Mouse (Mus musculus): Measurements from ENCODE around the gene Mrpl18.
A peak's percentile ranks its signal among the peaks of the same experiment; 100 is the strongest.
"Not testable (repeated sequence)": the region's sequence is repeated elsewhere in the genome, so short reads cannot be mapped to it uniquely, and the experiment has no call there.

Gene Mrpl18

GRCm38 (mm10) chr17:12909361-12910280 is 6.5 kb downstream of the Mrpl18 start, which contains the start of gene Pnldc1:
Pnldc1 (minus strand) TSS chr17:12910230.
- no peak for DNase-seq (ENCODE audit: low read depth, low spot score)

GRCm38 (mm10) chr17:12906436-12906835 is 9.7 kb downstream of the Mrpl18 start:
- DNase-seq (ENCODE audit: low read depth, low spot score): no peak

GRCm38 (mm10) chr17:12905810-12906209 is 10.3 kb downstream of the Mrpl18 start:
- DNase-seq (ENCODE audit: low read depth, low spot score): no peak

- DNase-seq (ENCODE audit: low read depth, low spot score): no peak
These were observed 11.8 kb downstream of the Mrpl18 start for GRCm38 (mm10) chr17:12904349-12904748.

- DNase-seq (ENCODE audit: low read depth, low spot score): no peak
These were observed 12.5 kb downstream of the Mrpl18 start for GRCm38 (mm10) chr17:12903372-12904333.

GRCm38 (mm10) chr17:12902291-12902690 is 13.9 kb downstream of the Mrpl18 start:
- DNase-seq (ENCODE audit: low read depth, low spot score): no peak

GRCm38 (mm10) chr17:12898607-12899006 is 17.5 kb downstream of the Mrpl18 start:
- not testable (repeated sequence) for DNase-seq (ENCODE audit: low read depth, low spot score)

GRCm38 (mm10) chr17:12897674-12898073 is 18.5 kb downstream of the Mrpl18 start:
- no peak for DNase-seq (ENCODE audit: low read depth, low spot score)

GRCm38 (mm10) chr17:12892033-12892432 is 24.1 kb downstream of the Mrpl18 start:
- DNase-seq (ENCODE audit: low read depth, low spot score): no peak

- no peak for DNase-seq (ENCODE audit: low read depth, low spot score)
These were observed 25.1 kb downstream of the Mrpl18 start for GRCm38 (mm10) chr17:12891054-12891453.

GRCm38 (mm10) chr17:12887021-12887775 is 28.9 kb downstream of the Mrpl18 start:
- no peak for DNase-seq (ENCODE audit: low read depth, low spot score)

- no peak for DNase-seq (ENCODE audit: low read depth, low spot score)
These were observed 29.5 kb downstream of the Mrpl18 start for GRCm38 (mm10) chr17:12886620-12887019.

GRCm38 (mm10) chr17:12881216-12881615 is 34.9 kb downstream of the Mrpl18 start:
- no peak for DNase-seq (ENCODE audit: low read depth, low spot score)

GRCm38 (mm10) chr17:12880178-12880577 is 36.0 kb downstream of the Mrpl18 start:
- peak; percentile 62 for DNase-seq (ENCODE audit: low read depth, low spot score)

- no peak for DNase-seq (ENCODE audit: low read depth, low spot score)
These were observed 40.4 kb downstream of the Mrpl18 start, which contains the start of gene Mrgprh for GRCm38 (mm10) chr17:12875734-12876133. Mrgprh (plus strand) TSS chr17:12876034.

GRCm38 (mm10) chr17:12872275-12873028 is 43.7 kb downstream of the Mrpl18 start:
- no peak for DNase-seq (ENCODE audit: low read depth, low spot score)

GRCm38 (mm10) chr17:12868640-12869039 is 47.5 kb downstream of the Mrpl18 start:
- no peak for DNase-seq (ENCODE audit: low read depth, low spot score)

GRCm38 (mm10) chr17:12868043-12868442 is 48.1 kb downstream of the Mrpl18 start, which contains the start of gene Mas1:
Mas1 (minus strand) TSS chr17:12868143.
- no peak for DNase-seq (ENCODE audit: low read depth, low spot score)

GRCm38 (mm10) chr17:12866853-12867252 is 49.3 kb downstream of the Mrpl18 start:
- no peak for DNase-seq (ENCODE audit: low read depth, low spot score)

- no peak for DNase-seq (ENCODE audit: low read depth, low spot score)
These were observed 50.7 kb downstream of the Mrpl18 start for GRCm38 (mm10) chr17:12865407-12865806.

Measured in c-Kit-negative CD71-positive TER-119-positive erythroid progenitor cells, embryonic 14.5 days (primary cell).